Mouse (Mus musculus) CD4-positive helper T cell, adult 2 months (primary cell): ENCODE measurements around the gene Olfr1186.
"Not testable (repeated sequence)": the region's sequence is repeated elsewhere in the genome, so short reads cannot be mapped to it uniquely, and the experiment has no call there.

Experiments used
- DNase-seq: peaks from one replicate; pipeline ENCODE4 v3.0.0-alpha.2; 2012; ENCODE audit warnings: low read depth, missing footprints, low spot score

The Olfr1186 gene

GRCm38 (mm10) chr2:88518251-88518650 lies at the start of gene Olfr1186:
Olfr1186 (plus strand) TSS chr2:88518551.
- no peak for DNase-seq

GRCm38 (mm10) chr2:88483298-88483697 lies 35.1 kb upstream of the Olfr1186 start, which contains the start of gene Olfr1184:
Olfr1184 (plus strand) TSS chr2:88483598.
- DNase-seq, result no peak

- no peak for DNase-seq
Measured at GRCm38 (mm10) chr2:88493020-88493419, 25.3 kb upstream of the Olfr1186 start, which contains the start of gene Olfr1185-ps1. Olfr1185-ps1 (plus strand) TSS chr2:88493320.

- DNase-seq, result no peak
Measured at GRCm38 (mm10) chr2:88525720-88526119, 7.4 kb downstream of the Olfr1186 start.

GRCm38 (mm10) chr2:88556635-88557034 lies 38.3 kb downstream of the Olfr1186 start, which contains the start of gene Olfr1188:
Olfr1188 (plus strand) TSS chr2:88556935.
- no peak for DNase-seq

- not testable (repeated sequence) for DNase-seq
Measured at GRCm38 (mm10) chr2:88572696-88573095, 54.3 kb downstream of the Olfr1186 start.
